10 mouse cellular contexts compared by ENCODE assay signal in genomic region chr4:128737825-128738610, GRCm38 (mm10). TPM values are rescaled to one million over a fixed set of nuclear protein-coding genes. Genes with fewer than 3 reads are reported as not detected.
A peak's percentile ranks its signal among the peaks of the same experiment; 100 is the strongest.
DNase-seq lines count a peak whose midpoint lies in the region; ATAC-seq and TF ChIP-seq lines count a peak whose summit lies in the region.
"Had no signal": no experiment of that assay in that cellular context is flagged by ENCODE, and none has a peak within 500 bp of the region (broad histone marks: within the 10 kb centered on the region; RNA-seq: fewer than 3 reads in every experiment).

No protein-coding gene starts in this region.

- H3K9ac ChIP-seq in lung, postnatal 0 days (replicated peaks; ENCODE audit: low read depth) = no peak overlapping the region
- no peak overlapping the region for H3K9ac ChIP-seq in stomach, embryonic 16.5 days (ENCODE audit: low read length)

- H3K36me3 ChIP-seq in lung, postnatal 0 days (ENCODE audit: insufficient read depth, low read length) = no peaks in the 10 kb centered on the region
- peaks cover 80% of the 10 kb centered on the region for H3K36me3 ChIP-seq in limb, embryonic 10.5 days
- H3K36me3 ChIP-seq in stomach, embryonic 16.5 days (ENCODE audit: control insufficient read depth, insufficient read depth, low read length) = no peaks in the 10 kb centered on the region

- TF ChIP-seq EP300 in lung, postnatal 0 days (IDR thresholded peaks at IDR 0.05) = no peak

- no peak overlapping the region for H3K4me2 ChIP-seq in lung, postnatal 0 days (replicated peaks; ENCODE audit: low read depth, low read length)
- peak overlapping the region; percentile 32 for H3K4me2 ChIP-seq in stomach, embryonic 16.5 days (ENCODE audit: low read depth, low read length)

- no peak for TF ChIP-seq CTCF in lung, postnatal 0 days (IDR thresholded peaks at IDR 0.05)

- WGBS in lung, postnatal 0 days = 53% methylated on average over 14 of the region's 14 CpGs
- WGBS in limb, embryonic 10.5 days = 88% methylated on average over 14 of the region's 14 CpGs
- WGBS in stomach, embryonic 16.5 days = 50% methylated on average over 14 of the region's 14 CpGs

- intact Hi-C loops in left cerebral cortex, postnatal 10 days (cut with DNase I) = no loop called here

- H3K4me1 ChIP-seq in lung, postnatal 0 days (ENCODE audit: insufficient read depth, low read depth, low read length) = peaks cover 42% of the 10 kb centered on the region
- H3K4me1 ChIP-seq in limb, embryonic 10.5 days = peaks cover 60% of the 10 kb centered on the region
- peaks cover 70% of the 10 kb centered on the region for H3K4me1 ChIP-seq in stomach, embryonic 16.5 days (ENCODE audit: control insufficient read depth, insufficient read depth, low read length)

- H3K9me3 ChIP-seq in lung, postnatal 0 days (ENCODE audit: low read length) = no peaks in the 10 kb centered on the region
- H3K9me3 ChIP-seq in limb, embryonic 10.5 days (replicated peaks) = no peaks in the 10 kb centered on the region
- no peaks in the 10 kb centered on the region for H3K9me3 ChIP-seq in stomach, embryonic 16.5 days (replicated peaks; ENCODE audit: control insufficient read depth, low read length)

- no peak overlapping the region for H3K4me3 ChIP-seq in lung, postnatal 0 days (ENCODE audit: low read depth, low read length)
- H3K4me3 ChIP-seq in limb, embryonic 10.5 days = no peak overlapping the region
- no peak overlapping the region for H3K4me3 ChIP-seq in stomach, embryonic 16.5 days (replicated peaks; ENCODE audit: low read length)

- ATAC-seq in lung, postnatal 0 days = no peak
- peak; percentile 53; the same call in 1 of the 2 replicates for ATAC-seq in stomach, embryonic 16.5 days (ENCODE audit: insufficient read depth, low FRiP score)

- peak; percentile 62 for DNase-seq in cerebellum, adult 9-11 months
- no peak for DNase-seq in cerebellum, adult 8-10 months
- peak; percentile 61 for DNase-seq in lung, postnatal 0 days (ENCODE audit: low spot score)
- no peak for DNase-seq in lung, adult 18-20 months
- DNase-seq in limb, embryonic 10.5 days (ENCODE audit: low spot score) = no peak
- DNase-seq in right cerebral cortex, adult 18-20 months = no peak
- no peak for DNase-seq in left cerebral cortex, postnatal 10 days (ENCODE audit: extremely low spot score in 1 of 2, low spot score in 2 of 2)

- peak overlapping the region; percentile 51; the same call in 1 of the 2 replicates for H3K27ac ChIP-seq in lung, postnatal 0 days (ENCODE audit: low read length)
- peak overlapping the region; percentile 59 for H3K27ac ChIP-seq in limb, embryonic 10.5 days
- peak overlapping the region; percentile 85 for H3K27ac ChIP-seq in stomach, embryonic 16.5 days (ENCODE audit: low read length)
- H3K27ac ChIP-seq: macrophage had no signal

- H3K27me3 ChIP-seq in lung, postnatal 0 days (replicated peaks; ENCODE audit: insufficient read depth, low read length) = no peaks in the 10 kb centered on the region
- no peaks in the 10 kb centered on the region for H3K27me3 ChIP-seq in limb, embryonic 10.5 days (ENCODE audit: low read depth, poor library complexity, severe bottlenecking)
- no peaks in the 10 kb centered on the region for H3K27me3 ChIP-seq in stomach, embryonic 16.5 days (ENCODE audit: control insufficient read depth, insufficient read depth, low read length)

RNA-seq across cellular contexts. Expression of gene A3galt2, which starts 17.1 kb away (rescaled TPM):
- polyA plus RNA-seq in lung, postnatal 0 days (2015; fragmentation: Nextera tagmentation; extraction: Ambion mirVana) = 0.04 and 0.08 TPM in 2 replicates
- 0.10 TPM in 1 of 2 replicates, not detected in the other for polyA plus RNA-seq in limb, embryonic 10.5 days (2016; fragmentation: Nextera tagmentation; extraction: Ambion mirVana)
- polyA plus RNA-seq in stomach, embryonic 16.5 days (2015; fragmentation: Nextera tagmentation; extraction: Ambion mirVana) = 0.10 TPM in 2 replicates
- total RNA-seq in left cerebral cortex, postnatal 10 days (2021) = under 1 TPM; 0.45 to 0.47 TPM
- total RNA-seq: hematopoietic stem cell, adult 5-6 weeks had no signal
- polyA plus RNA-seq: macrophage had no signal

Comparison
In these comparisons a context has a peak if more than half of its experiments do, and no peak if none do; other contexts are left out.
1. DNase-seq: peak in cerebellum, adult 9-11 months (single experiment) and lung, postnatal 0 days (single experiment); none in cerebellum, adult 8-10 months (single experiment), lung, adult 18-20 months (0 of 2), limb, embryonic 10.5 days (single experiment), right cerebral cortex, adult 18-20 months (single experiment) and left cerebral cortex, postnatal 10 days (0 of 2).
2. Peak in every context shown above with its lines, with median percentiles within 50 percentile points of each other: H3K27ac ChIP-seq.